Mouse (Mus musculus) frontal cortex, postnatal 36 days (tissue): ENCODE results near the gene Uvrag.

ENCODE experiments used
- DNase-seq, 2 experiments: peaks; one replicate each; pipeline ENCODE4 v3.0.0; 2022; ENCODE audit warnings: low spot score in 2 of 2

Uvrag gene

GRCm38 (mm10) chr7:99166159-99166558 lies 25.2 kb upstream of the Uvrag start:
- DNase-seq: peak in 1 of 2 experiments; percentile 29

- no peak for DNase-seq
Observed at GRCm38 (mm10) chr7:99164873-99165410, 24.0 kb upstream of the Uvrag start.

- DNase-seq: no peak
Observed at GRCm38 (mm10) chr7:99162462-99162861, 21.5 kb upstream of the Uvrag start.

- no peak for DNase-seq
Observed at GRCm38 (mm10) chr7:99161961-99162360, 21.0 kb upstream of the Uvrag start.

GRCm38 (mm10) chr7:99161529-99161928 lies 20.6 kb upstream of the Uvrag start:
- DNase-seq: no peak

GRCm38 (mm10) chr7:99160995-99161394 lies 20.1 kb upstream of the Uvrag start:
- no peak for DNase-seq

- no peak for DNase-seq
Observed at GRCm38 (mm10) chr7:99159446-99159845, 18.5 kb upstream of the Uvrag start.

GRCm38 (mm10) chr7:99158904-99159303 lies 18.0 kb upstream of the Uvrag start:
- DNase-seq: no peak

- DNase-seq: no peak
Observed at GRCm38 (mm10) chr7:99158011-99158410, 17.1 kb upstream of the Uvrag start.

- no peak for DNase-seq
Observed at GRCm38 (mm10) chr7:99156737-99157136, 15.8 kb upstream of the Uvrag start.

GRCm38 (mm10) chr7:99155311-99156289 lies 14.7 kb upstream of the Uvrag start:
- DNase-seq: no peak

GRCm38 (mm10) chr7:99154648-99155151 lies 13.8 kb upstream of the Uvrag start:
- DNase-seq: no peak

- DNase-seq: no peak
Observed at GRCm38 (mm10) chr7:99153686-99154202, 12.8 kb upstream of the Uvrag start.

- DNase-seq: no peak
Observed at GRCm38 (mm10) chr7:99152756-99153155, 11.8 kb upstream of the Uvrag start.

- DNase-seq: peak; percentile 93 to 97
Observed at GRCm38 (mm10) chr7:99151342-99151741, 10.4 kb upstream of the Uvrag start.

- no peak for DNase-seq
Observed at GRCm38 (mm10) chr7:99149017-99149416, 8.1 kb upstream of the Uvrag start.

- no peak for DNase-seq
Observed at GRCm38 (mm10) chr7:99147494-99147893, 6.6 kb upstream of the Uvrag start.

GRCm38 (mm10) chr7:99146906-99147305 lies 6.0 kb upstream of the Uvrag start:
- DNase-seq: no peak

- no peak for DNase-seq
Observed at GRCm38 (mm10) chr7:99146011-99146410, 5.1 kb upstream of the Uvrag start.

- DNase-seq: peak; percentile 70 to 86
Observed at GRCm38 (mm10) chr7:99144616-99145015, 3.7 kb upstream of the Uvrag start.

GRCm38 (mm10) chr7:99143244-99143643 lies 2.3 kb upstream of the Uvrag start:
- no peak for DNase-seq

- DNase-seq: peak; percentile 43 to 49
Observed at GRCm38 (mm10) chr7:99141919-99142606, 1.1 kb upstream of the Uvrag start.
